11 mouse cellular contexts compared by ENCODE assay signal in genomic region chr3:69542962-69543361, GRCm38 (mm10). TPM values are rescaled to one million over a fixed set of nuclear protein-coding genes. Genes with fewer than 3 reads are reported as not detected.
DNase-seq lines count a peak whose midpoint lies in the region; ATAC-seq and TF ChIP-seq lines count a peak whose summit lies in the region.
"Had no signal": no experiment of that assay in that cellular context is flagged by ENCODE, and none has a peak within 500 bp of the region (broad histone marks: within the 10 kb centered on the region; RNA-seq: fewer than 3 reads in every experiment).

No protein-coding gene starts in this region.

- H3K79me2 ChIP-seq in liver, adult 2 months (ENCODE audit: control insufficient read depth, insufficient read depth, low read length) = no peaks in the 10 kb centered on the region; the same call in 1 of the 2 replicates

- peak; percentile 82 for DNase-seq in liver, adult 2 months (ENCODE audit: extremely low read depth, low read depth, low spot score)
- DNase-seq in liver, embryonic 11.5 days (ENCODE audit: low spot score) = no peak
- DNase-seq in cerebellum, adult 2 months = peak; percentile 57 to 77
- DNase-seq in lung, postnatal 14 days = peak; percentile 34
- no peak for DNase-seq in adipocyte (ENCODE audit: low spot score)
- DNase-seq in heart, adult 9 months (ENCODE audit: low spot score in 2 of 2) = no peak

- WGBS in liver, adult 2 months = 33% methylated on average over 8 of the region's 8 CpGs
- WGBS in liver, embryonic 11.5 days = 93% methylated on average over 8 of the region's 8 CpGs
- WGBS in cerebellum, adult 2 months = 31% methylated on average over 8 of the region's 8 CpGs
- 47% methylated on average over 8 of the region's 8 CpGs for WGBS in hindbrain, embryonic 13.5 days

- no peak for TF ChIP-seq POLR2A in liver, adult 2 months (IDR thresholded peaks at IDR 0.05; ENCODE audit: extremely low read depth, insufficient read depth, low read length)
- TF ChIP-seq POLR2A in cerebellum, adult 2 months (IDR thresholded peaks at IDR 0.05; ENCODE audit: borderline replicate concordance, insufficient read depth, low read length) = no peak

- no peaks in the 10 kb centered on the region for H3K9me3 ChIP-seq in liver, embryonic 11.5 days (ENCODE audit: control insufficient read depth, low read length)
- 0 out of 2 replicates have a peak, but pooled peaks cover 4% of the 10 kb centered on the region for H3K9me3 ChIP-seq in hindbrain, embryonic 13.5 days
- H3K9me3 ChIP-seq: heart, embryonic 13.5 days had no signal

- H3K9ac ChIP-seq in liver, adult 2 months (ENCODE audit: low read depth, low read length) = no peak overlapping the region
- H3K9ac ChIP-seq in liver, embryonic 11.5 days (ENCODE audit: low read depth, low read length) = no peak overlapping the region
- H3K9ac ChIP-seq in hindbrain, embryonic 13.5 days = no peak overlapping the region
- H3K9ac ChIP-seq: heart, embryonic 13.5 days had no signal

- H3K4me1 ChIP-seq in liver, adult 2 months (ENCODE audit: control insufficient read depth, insufficient read depth, low read length) = 0 out of 2 replicates have a peak, but pooled peaks cover 2% of the 10 kb centered on the region
- no peaks in the 10 kb centered on the region for H3K4me1 ChIP-seq in liver, embryonic 11.5 days (replicated peaks; ENCODE audit: control insufficient read depth, insufficient read depth, low read length)
- peaks cover 3% of the 10 kb centered on the region; the same call in 1 of the 2 replicates for H3K4me1 ChIP-seq in cerebellum, adult 2 months (ENCODE audit: control insufficient read depth, insufficient read depth, low read length)
- H3K4me1 ChIP-seq in hindbrain, embryonic 13.5 days (replicated peaks) = peaks cover 35% of the 10 kb centered on the region

- no peaks in the 10 kb centered on the region for H3K36me3 ChIP-seq in liver, adult 2 months (ENCODE audit: control insufficient read depth, insufficient read depth, low read length)
- no peaks in the 10 kb centered on the region for H3K36me3 ChIP-seq in liver, embryonic 11.5 days (ENCODE audit: control insufficient read depth, insufficient read depth, low read length)
- no peaks in the 10 kb centered on the region for H3K36me3 ChIP-seq in hindbrain, embryonic 13.5 days
- H3K36me3 ChIP-seq: heart, embryonic 13.5 days had no signal

- H3K4me3 ChIP-seq in liver, adult 2 months (ENCODE audit: insufficient read depth, low read depth, low read length) = no peak overlapping the region
- no peak overlapping the region for H3K4me3 ChIP-seq in liver, embryonic 11.5 days (ENCODE audit: low read depth, low read length)
- H3K4me3 ChIP-seq in cerebellum, adult 2 months (replicated peaks; ENCODE audit: insufficient read depth, low read depth, low read length) = no peak overlapping the region
- H3K4me3 ChIP-seq in hindbrain, embryonic 13.5 days = no peak overlapping the region
- H3K4me3 ChIP-seq: heart, embryonic 13.5 days; left cerebral cortex, adult 2 months had no signal

- no peak overlapping the region for H3K4me2 ChIP-seq in liver, embryonic 11.5 days
- no peak overlapping the region for H3K4me2 ChIP-seq in hindbrain, embryonic 13.5 days
- H3K4me2 ChIP-seq: heart, embryonic 13.5 days had no signal

- peak overlapping the region; percentile 38 for H3K27ac ChIP-seq in liver, adult 2 months (replicated peaks; ENCODE audit: insufficient read depth, low read depth, low read length)
- H3K27ac ChIP-seq in liver, embryonic 11.5 days (ENCODE audit: low read depth, low read length) = no peak overlapping the region
- H3K27ac ChIP-seq in cerebellum, adult 2 months (ENCODE audit: insufficient read depth, low read length) = no peak overlapping the region
- peak overlapping the region; percentile 58; the same call in 1 of the 2 replicates for H3K27ac ChIP-seq in hindbrain, embryonic 13.5 days
- H3K27ac ChIP-seq: heart, embryonic 13.5 days; left cerebral cortex, adult 2 months had no signal

- no peak for ATAC-seq in liver, embryonic 11.5 days (replicated peaks; ENCODE audit: low FRiP score)
- ATAC-seq in hindbrain, embryonic 13.5 days (ENCODE audit: low FRiP score) = peak; percentile 40; the same call in 1 of the 2 replicates
- ATAC-seq in megakaryocyte progenitor cell, adult 5-6 weeks (replicated peaks; ENCODE audit: poor library complexity) = no peak

- H3K27me3 ChIP-seq in liver, adult 2 months (ENCODE audit: control insufficient read depth, insufficient read depth, low read length) = no peaks in the 10 kb centered on the region
- H3K27me3 ChIP-seq in liver, embryonic 11.5 days (replicated peaks; ENCODE audit: control insufficient read depth, insufficient read depth, low read length) = no peaks in the 10 kb centered on the region
- no peaks in the 10 kb centered on the region for H3K27me3 ChIP-seq in cerebellum, adult 2 months (ENCODE audit: control insufficient read depth, insufficient read depth, low read length)
- no peaks in the 10 kb centered on the region for H3K27me3 ChIP-seq in hindbrain, embryonic 13.5 days
- H3K27me3 ChIP-seq: heart, embryonic 13.5 days had no signal

- TF ChIP-seq CTCF in liver, adult 2 months (IDR thresholded peaks at IDR 0.05; ENCODE audit: low read depth, low read length) = no peak
- no peak for TF ChIP-seq CTCF in cerebellum, adult 2 months (IDR thresholded peaks at IDR 0.05; ENCODE audit: borderline replicate concordance, insufficient read depth, low read depth, low read length)

RNA-seq across cellular contexts. Expression of gene B3galnt1, which starts 55.8 kb away (rescaled TPM):
- 1.1 and 1.3 TPM in 2 replicates for total RNA-seq in liver, adult 2 months (2014; rRNA removed)
- 0.12 and 0.57 TPM in 2 replicates for polyA plus RNA-seq in liver, adult 2 months (2012; rRNA removed)
- 10.0 and 11.3 TPM in 2 replicates for polyA plus RNA-seq in liver, embryonic 11.5 days (2014; fragmentation: Nextera tagmentation; extraction: Ambion mirVana)
- polyA plus RNA-seq in cerebellum, adult 2 months (2012; rRNA removed) = 34.3 and 36.2 TPM in 2 replicates
- polyA plus RNA-seq in hindbrain, embryonic 13.5 days (2015; fragmentation: Nextera tagmentation; extraction: Ambion mirVana) = 78.8 and 79.4 TPM in 2 replicates
- total RNA-seq in megakaryocyte progenitor cell, adult 5-6 weeks (2015) = 0.10 and 0.84 TPM in 2 replicates
- 0.12 and 1.1 TPM in 2 replicates for total RNA-seq in megakaryocyte progenitor cell, adult 5-6 weeks (2017)
- total RNA-seq: MEL had no signal

Comparison
In these comparisons a context has a peak if more than half of its experiments do, and no peak if none do; other contexts are left out.
1. DNase-seq: peak in liver, adult 2 months (single experiment), cerebellum, adult 2 months (2 of 2) and lung, postnatal 14 days (single experiment); none in liver, embryonic 11.5 days (single experiment), adipocyte (single experiment) and heart, adult 9 months (0 of 2).
2. H3K27ac ChIP-seq: peak in liver, adult 2 months (single experiment) and hindbrain, embryonic 13.5 days (single experiment); none in liver, embryonic 11.5 days (single experiment) and cerebellum, adult 2 months (single experiment).